Mouse (Mus musculus) liver, embryonic 14.5 days (tissue): ENCODE data around the gene Stil. TPM values are rescaled to one million over a fixed set of nuclear protein-coding genes. Genes with fewer than 3 reads are reported as not detected.

Source experiments
- ATAC-seq: fragments of 200-750 bp; cut with Nextera tagmentation; 2 replicates; pipeline ENCODE4 v1.8.0; 2017; ENCODE audit warnings: moderate number of reproducible peaks, mild to moderate bottlenecking, moderate library complexity; ENCODE audit not compliant: insufficient read depth
- DNase-seq, 3 experiments: peaks; one replicate each; pipeline ENCODE4 v3.0.0-alpha.2; 2012 to 2013; ENCODE audit warnings: low read depth in 3 of 3, low spot score in 3 of 3
- H3K27ac ChIP-seq: fragments of 300-500 bp; sonication (generic); 2 replicates; pipeline ENCODE4 v1.5.1; 2014; ENCODE audit warnings: moderate library complexity, mild to moderate bottlenecking, control low read depth, inconsistent platforms
- H3K27me3 ChIP-seq: fragments of 300-500 bp; sonication (generic); 2 replicates; pipeline ENCODE4 v1.6.1; 2014; ENCODE audit warnings: mild to moderate bottlenecking, low read length, moderate library complexity; ENCODE audit not compliant: control insufficient read depth, insufficient read depth
- H3K36me3 ChIP-seq: fragments of 300-500 bp; sonication (generic); replicated peaks from 2 replicates; pipeline ENCODE4 v1.6.1; 2014; ENCODE audit warnings: low read depth; ENCODE audit not compliant: control insufficient read depth, insufficient read depth
- H3K4me1 ChIP-seq, 2 experiments: fragments of 200-500 bp in 1 of 2; fragments of 300-500 bp in 1 of 2; sonication (generic) in 1 of 2; replicated peaks; 2 replicates each; pipeline ENCODE4 v1.6.1; 2012 to 2014; ENCODE audit warnings: antibody characterized with exemption in 1 of 2, inconsistent platforms in 1 of 2, low read length in 1 of 2; ENCODE audit not compliant: control insufficient read depth in 2 of 2, insufficient read depth in 2 of 2
- H3K4me2 ChIP-seq: fragments of 300-500 bp; sonication (generic); 2 replicates; pipeline ENCODE4 v1.6.1; 2014; ENCODE audit warnings: low read depth, mild to moderate bottlenecking, control low read depth, moderate library complexity
- H3K4me3 ChIP-seq, 2 experiments: fragments of 200-500 bp in 1 of 2; fragments of 300-500 bp in 1 of 2; sonication (generic) in 1 of 2; 2 replicates each; pipeline ENCODE4 v1.5.1; 2012 to 2014; ENCODE audit warnings: low read depth in 2 of 2, low read length in 2 of 2, mild to moderate bottlenecking in 2 of 2, control low read depth in 1 of 2, inconsistent platforms in 1 of 2, moderate library complexity in 1 of 2; ENCODE audit not compliant: insufficient read depth in 1 of 2
- H3K9ac ChIP-seq: fragments of 300-500 bp; sonication (generic); replicated peaks from 2 replicates; pipeline ENCODE4 v1.6.1; 2014; ENCODE audit warnings: mild to moderate bottlenecking, control low read depth, moderate library complexity
- H3K9me3 ChIP-seq: fragments of 300-500 bp; sonication (generic); 2 replicates; pipeline ENCODE4 v1.6.1; 2016; ENCODE audit warnings: low read length, mixed read lengths; ENCODE audit not compliant: control insufficient read depth
- CTCF ChIP-seq: IDR thresholded peaks from 2 replicates; pipeline ENCODE4 v1.5.1; 2016; ENCODE audit warnings: antibody characterized with exemption, low read depth, control low read depth
- EP300 ChIP-seq: IDR thresholded peaks from 2 replicates; pipeline ENCODE4 v1.6.1; 2016; ENCODE audit warnings: antibody characterized with exemption, low read depth
- WGBS: fragments of 180-500 bp; shearing (Covaris S2); extraction: QIAGEN DNeasy Blood & Tissue Kit; methylation state at CpG from one replicate; pipeline ENCODE4 v1.1.7; 2014; ENCODE audit not compliant: insufficient replicate concordance; 5-methylcytosine and 5-hydroxymethylcytosine counted together
- polyA plus RNA-seq, 2 experiments: library from polyadenylated mRNA; depleted of rRNA in 1 of 2; stranded (reverse) in 1 of 2; unstranded in 1 of 2; fragments of >200 nt; fragmentation: Nextera tagmentation in 1 of 2; extraction: Ambion mirVana in 1 of 2; gene quantifications; 2 replicates each; pipeline versions ENCODE4 v1.2.1 to v1.2.3; 2012 to 2014

Gene Stil
- polyA plus RNA-seq, 2 experiments, result 8.7 to 12.9 TPM

- H3K4me3 ChIP-seq, result no peak overlapping the region
- no peaks in the 10 kb centered on the region for H3K36me3 ChIP-seq
- no peak overlapping the region for H3K4me2 ChIP-seq
- DNase-seq (peak in 1 of 3 experiments; percentile 43), ATAC-seq (peak; percentile 38; the same call in 1 of the 2 replicates)
- no peaks in the 10 kb centered on the region for H3K27me3 ChIP-seq
- no peaks in the 10 kb centered on the region for H3K9me3 ChIP-seq
- peak; percentile 100 for TF ChIP-seq CTCF
- no peak for TF ChIP-seq EP300
- no peak overlapping the region for H3K9ac ChIP-seq
- H3K4me1 ChIP-seq, result peaks cover 18 to 33% of the 10 kb centered on the region in 2 experiments
- 17% methylated on average over 6 of the region's 6 CpGs for WGBS
- H3K27ac ChIP-seq, result no peak overlapping the region
These were observed 85.7 kb downstream of the Stil start for GRCm38 (mm10) chr4:115085522-115086095.

- ATAC-seq, result no peak
- no peaks in the 10 kb centered on the region for H3K9me3 ChIP-seq
- no peaks in the 10 kb centered on the region for H3K27me3 ChIP-seq
- TF ChIP-seq CTCF (no peak), EP300 (no peak)
- DNase-seq, result no peak
- peaks cover 23 to 39% of the 10 kb centered on the region in 2 experiments for H3K4me1 ChIP-seq
- H3K36me3 ChIP-seq, result no peaks in the 10 kb centered on the region
- no peak overlapping the region for H3K4me2 ChIP-seq
- H3K27ac ChIP-seq, result no peak overlapping the region
- WGBS, result 66% methylated on average over 4 of the region's 4 CpGs
- H3K4me3 ChIP-seq, result no peak overlapping the region
- no peak overlapping the region for H3K9ac ChIP-seq
These were observed 86.3 kb downstream of the Stil start for GRCm38 (mm10) chr4:115086257-115086656.

- H3K9me3 ChIP-seq, result no peaks in the 10 kb centered on the region
- no peak overlapping the region for H3K4me3 ChIP-seq
- H3K4me2 ChIP-seq, result no peak overlapping the region
- peaks cover 23 to 46% of the 10 kb centered on the region in 2 experiments for H3K4me1 ChIP-seq
- TF ChIP-seq EP300 (no peak), CTCF (no peak)
- 48% methylated on average over 3 of the region's 3 CpGs for WGBS
- DNase-seq, result no peak
- no peak for ATAC-seq
- no peak overlapping the region for H3K9ac ChIP-seq
- no peaks in the 10 kb centered on the region for H3K36me3 ChIP-seq
- no peaks in the 10 kb centered on the region for H3K27me3 ChIP-seq
- H3K27ac ChIP-seq, result no peak overlapping the region; the same call in 1 of the 2 replicates
These were observed 86.9 kb downstream of the Stil start for GRCm38 (mm10) chr4:115086763-115087415.

- peak; percentile 69 for ATAC-seq
- peak within 1 kb of the TSS; percentile 60 for H3K27ac ChIP-seq
- no peak for DNase-seq
- 38% methylated on average over 11 of the region's 11 CpGs for WGBS
- no peaks in the 10 kb centered on the region for H3K36me3 ChIP-seq
- peak within 1 kb of the TSS; percentile 19 to 48 for H3K4me3 ChIP-seq
- no peaks in the 10 kb centered on the region for H3K9me3 ChIP-seq
- H3K9ac ChIP-seq, result peak within 1 kb of the TSS; percentile 19
- H3K4me2 ChIP-seq, result peak within 1 kb of the TSS; percentile 23
- no peaks in the 10 kb centered on the region for H3K27me3 ChIP-seq
- peaks cover 34 to 65% of the 10 kb centered on the region in 2 experiments for H3K4me1 ChIP-seq
- TF ChIP-seq EP300 (no peak), CTCF (no peak)
These were observed 88.8 kb downstream of the Stil start, which contains the start of gene Pdzk1ip1 for GRCm38 (mm10) chr4:115088611-115089338. Pdzk1ip1 (plus strand) TSS chr4:115088708.

- ATAC-seq, result no peak
- H3K36me3 ChIP-seq, result no peaks in the 10 kb centered on the region
- peak overlapping the region; percentile 12; the same call in 1 of the 2 replicates for H3K27ac ChIP-seq
- H3K9ac ChIP-seq, result peak overlapping the region; percentile 14; the same call in 1 of the 2 replicates
- H3K9me3 ChIP-seq, result no peaks in the 10 kb centered on the region
- H3K4me2 ChIP-seq, result peak overlapping the region; percentile 23
- 52% methylated on average over 2 of the region's 2 CpGs for WGBS
- DNase-seq, result no peak
- H3K27me3 ChIP-seq, result no peaks in the 10 kb centered on the region
- no peak for TF ChIP-seq EP300
- TF ChIP-seq CTCF, result no peak
- H3K4me3 ChIP-seq, result no peak overlapping the region; a peak in 1 of 4 replicates
- H3K4me1 ChIP-seq, result peaks cover 46 to 79% of the 10 kb centered on the region in 2 experiments
These were observed 90.6 kb downstream of the Stil start for GRCm38 (mm10) chr4:115090592-115090991.
